Mouse (Mus musculus) kidney, adult 18-20 months (tissue): ENCODE data around the gene Slc26a1.
"Not testable (repeated sequence)": the region's sequence is repeated elsewhere in the genome, so short reads cannot be mapped to it uniquely, and the experiment has no call there.

ENCODE experiments used
- DNase-seq: peaks from one replicate; pipeline ENCODE4 v3.0.0; 2021

Slc26a1 gene

DNA sequence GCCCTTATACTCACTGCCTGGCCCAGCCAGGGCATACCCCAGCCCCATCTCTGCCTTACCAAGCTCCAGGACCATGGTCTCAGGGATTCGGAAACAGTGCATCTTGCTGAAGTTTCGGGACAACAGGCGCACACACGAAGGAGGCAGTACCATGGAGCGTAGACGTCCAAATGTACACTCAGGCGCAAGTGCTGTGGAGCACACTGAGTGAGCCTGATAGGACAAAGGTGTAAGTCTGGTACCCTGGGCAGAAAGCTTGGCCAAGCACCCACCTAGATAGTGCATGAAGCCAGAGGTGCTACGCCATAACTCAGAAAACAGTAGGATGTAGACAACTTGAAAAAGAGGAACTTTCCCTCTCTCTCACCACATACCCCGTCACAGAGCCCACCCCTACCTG lies 20.0 kb downstream of the Slc26a1 start:
- DNase-seq, result no peak

DNA sequence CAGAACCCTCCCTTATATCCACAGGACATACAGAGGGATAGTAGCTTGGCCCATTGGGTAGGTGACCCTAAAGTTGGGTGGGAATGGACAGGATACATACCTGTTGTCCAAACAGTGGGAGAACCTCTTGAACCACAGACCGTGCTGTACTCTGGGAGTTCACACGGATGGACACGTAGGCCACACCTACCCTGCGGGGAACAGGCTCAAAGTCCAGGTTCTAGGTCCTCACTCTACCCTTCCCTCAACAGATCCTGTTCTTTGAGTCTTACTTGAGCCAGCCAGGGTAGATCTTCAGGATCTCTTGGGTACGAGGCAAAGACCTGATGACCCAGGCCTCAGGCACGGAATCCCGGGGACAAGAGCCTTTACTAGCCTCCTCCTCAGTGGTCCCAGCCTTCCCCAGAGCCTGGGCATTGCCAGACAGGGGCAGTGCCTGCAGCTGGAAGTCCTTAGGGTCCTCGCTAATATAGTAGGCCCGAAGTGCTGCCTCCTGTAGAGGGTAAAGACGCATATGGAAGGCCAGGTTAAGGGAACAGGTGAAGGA lies 20.9 kb downstream of the Slc26a1 start:
- peak; percentile 60 for DNase-seq

DNA sequence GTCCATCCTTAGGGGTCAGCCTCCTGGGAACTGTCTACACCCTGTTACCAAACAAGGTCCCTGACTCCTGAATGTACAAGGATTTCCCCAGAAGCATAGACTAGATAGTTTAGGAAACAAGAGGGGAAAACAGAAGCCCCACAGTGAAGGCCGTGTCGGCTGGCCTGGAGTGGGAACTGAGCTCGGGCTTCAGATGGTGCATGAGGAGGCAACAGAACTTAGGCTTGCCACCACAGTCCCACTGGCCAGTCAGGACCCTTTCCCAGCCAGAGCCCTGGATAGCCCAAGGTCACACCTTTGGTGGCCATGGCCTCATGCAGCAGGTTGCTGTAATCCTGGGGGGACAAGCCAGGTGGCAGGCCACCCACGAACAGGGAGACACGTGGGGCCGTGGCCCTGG lies 22.0 kb downstream of the Slc26a1 start:
- DNase-seq, result no peak

DNA sequence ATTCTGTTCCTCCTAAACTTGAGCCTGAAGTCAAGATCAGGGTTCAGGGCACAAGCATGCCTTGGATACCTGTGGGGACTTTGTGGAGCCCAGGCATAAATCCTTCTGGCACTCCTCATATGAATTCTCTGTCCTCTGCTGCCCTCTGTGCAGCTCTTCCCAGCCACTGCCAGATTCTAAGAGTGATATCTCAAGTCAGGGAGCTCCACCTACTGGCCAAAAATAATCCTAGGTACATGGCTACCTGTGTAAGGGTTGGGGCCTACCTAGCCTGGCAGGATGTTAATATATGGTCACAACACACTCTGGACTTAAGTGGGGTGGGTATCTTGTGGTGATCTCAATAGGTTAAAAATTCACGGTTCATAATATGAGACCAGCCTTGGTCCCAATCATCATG lies 23.5 kb downstream of the Slc26a1 start:
- DNase-seq, result peak; percentile 65

DNA sequence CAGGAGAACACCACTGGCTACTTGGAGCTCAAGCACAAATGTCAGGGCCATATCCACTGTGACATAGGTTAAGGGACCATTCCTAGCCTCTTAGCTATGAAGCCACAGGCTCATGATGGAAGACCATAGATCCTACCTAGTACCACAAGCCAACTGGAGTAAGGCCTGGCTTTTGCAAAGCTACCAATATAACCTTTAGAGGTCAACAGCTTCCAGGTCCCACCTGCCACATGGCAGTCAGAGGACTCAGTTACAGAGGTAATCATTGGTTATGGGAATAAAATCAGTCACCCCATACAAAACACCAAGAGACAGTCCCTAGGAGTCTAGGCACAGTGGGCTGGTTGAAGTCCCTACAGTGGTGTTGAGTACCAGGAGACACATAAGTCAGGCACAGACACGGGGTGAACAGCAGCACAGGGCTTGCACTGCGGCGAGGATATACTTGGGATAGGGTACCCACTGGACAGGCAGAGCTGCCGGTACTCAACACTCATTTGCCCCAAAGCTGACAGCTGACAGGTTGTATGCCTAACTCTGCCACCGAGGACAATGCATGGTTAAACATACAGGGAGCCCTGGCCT lies 24.1 kb downstream of the Slc26a1 start:
- DNase-seq, result no peak

DNA sequence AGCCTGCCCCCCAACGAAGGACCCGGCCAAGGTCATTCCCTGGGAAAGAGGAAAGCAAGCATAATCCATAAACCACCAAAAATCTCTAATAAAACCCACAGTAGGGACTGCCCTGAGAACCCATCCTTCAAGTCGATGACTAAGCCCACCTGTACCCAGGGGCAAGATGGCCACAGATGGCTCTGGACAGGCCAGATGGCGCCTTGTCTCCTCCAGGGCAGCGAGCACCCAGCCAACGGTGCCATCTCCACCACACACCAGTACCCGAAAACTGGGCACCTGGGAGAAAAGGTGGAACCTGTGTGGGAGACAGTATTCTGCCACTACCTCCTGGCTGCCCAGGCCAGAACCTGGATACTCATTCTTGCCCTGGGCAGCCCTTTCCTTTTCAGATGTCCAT lies 25.0 kb downstream of the Slc26a1 start:
- DNase-seq, result no peak

DNA sequence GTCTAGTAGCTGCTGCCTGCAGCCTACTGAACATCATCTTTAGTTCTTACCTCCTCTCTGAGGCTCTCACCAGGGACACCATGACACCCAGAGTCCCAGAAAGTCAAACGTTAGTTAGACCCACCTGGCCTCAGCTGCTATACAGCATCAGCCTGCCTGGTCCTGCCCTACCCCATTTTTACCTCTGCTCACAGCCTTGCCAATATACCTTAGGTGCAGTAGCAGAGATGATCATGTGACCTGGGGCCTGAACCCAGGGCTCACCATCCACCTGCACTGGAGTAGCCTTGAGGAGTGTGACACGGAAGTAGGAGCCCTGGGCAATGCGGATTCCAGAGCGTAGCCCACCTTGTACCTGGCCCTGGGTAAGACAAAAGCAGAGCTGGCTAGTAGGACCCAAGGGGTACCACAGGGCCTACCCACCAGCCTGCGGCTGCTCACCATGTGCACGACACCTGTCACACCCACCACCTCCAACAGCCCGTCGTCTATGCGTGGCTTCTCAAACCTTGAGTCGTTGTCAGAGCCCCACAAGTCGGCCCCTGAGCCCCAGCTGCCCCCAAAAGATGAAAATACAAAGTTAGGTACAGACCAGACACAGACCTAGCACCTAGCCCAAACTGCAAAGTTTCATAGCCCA lies 26.3 kb downstream of the Slc26a1 start:
- DNase-seq, result no peak

DNA sequence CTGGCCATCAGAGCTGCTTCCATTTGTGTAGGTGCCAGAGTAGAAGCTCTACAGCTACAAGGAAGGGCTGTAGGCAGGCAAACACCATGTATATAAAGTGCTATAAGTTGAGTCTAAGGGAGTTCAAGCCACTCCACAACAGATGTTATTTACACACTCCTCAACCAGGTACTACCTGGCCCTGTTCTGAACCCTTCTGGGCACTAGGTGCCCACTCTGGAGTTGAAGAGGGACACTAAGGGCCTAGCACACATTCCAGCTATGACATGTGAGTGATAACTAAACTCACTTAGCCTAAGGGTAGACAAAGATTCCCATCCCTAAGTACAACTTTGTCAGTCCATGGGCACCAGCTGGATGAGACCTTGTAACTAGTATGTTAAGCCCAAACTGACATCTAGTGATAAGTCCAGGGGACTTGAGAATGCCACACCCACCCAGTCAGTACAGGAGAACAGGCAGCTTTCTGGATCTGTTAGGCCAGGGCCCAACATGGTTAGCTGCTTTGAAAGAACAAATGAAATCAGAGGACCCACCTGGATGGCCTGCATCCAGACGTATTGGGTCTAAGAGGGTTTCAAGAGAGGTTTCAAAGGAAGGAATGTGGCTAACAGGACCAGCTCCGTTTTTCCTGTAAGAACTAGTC lies 27.4 kb downstream of the Slc26a1 start:
- no peak for DNase-seq

DNA sequence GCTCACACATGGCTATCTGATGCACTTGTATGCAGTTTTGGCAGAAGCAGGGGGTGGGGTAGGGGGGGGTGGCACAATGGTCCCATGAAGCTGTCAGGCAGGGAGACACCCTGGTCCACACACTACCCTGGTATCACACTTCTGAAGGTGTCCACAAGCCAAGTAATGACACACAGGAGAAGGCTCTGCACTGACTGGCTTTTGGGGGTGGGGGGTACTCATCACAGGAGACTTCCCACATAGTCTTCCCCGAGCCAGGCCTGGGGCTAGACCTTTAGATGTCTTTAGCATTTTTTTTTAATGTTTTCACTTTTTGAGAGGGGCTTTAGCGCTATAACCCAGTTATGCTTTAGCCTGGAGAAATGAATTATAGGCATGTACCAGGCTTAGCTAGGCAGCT lies 28.1 kb downstream of the Slc26a1 start:
- DNase-seq, result no peak

DNA sequence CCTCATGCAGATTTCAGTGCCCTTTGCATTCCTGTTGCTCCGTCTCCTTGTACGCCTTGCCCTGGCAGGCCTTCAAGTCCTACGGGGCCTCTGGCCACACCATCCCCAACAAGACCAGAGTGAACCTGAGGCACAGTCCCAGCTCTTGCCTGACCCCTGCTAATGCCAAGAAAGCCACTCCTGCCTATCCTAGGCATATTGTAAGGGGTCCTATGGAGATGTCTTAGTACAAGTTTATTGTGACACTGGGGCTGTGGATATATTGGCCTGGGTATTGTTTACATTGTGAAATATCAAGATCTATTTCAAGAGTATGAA lies 29.1 kb downstream of the Slc26a1 start:
- peak; percentile 25 for DNase-seq

DNA sequence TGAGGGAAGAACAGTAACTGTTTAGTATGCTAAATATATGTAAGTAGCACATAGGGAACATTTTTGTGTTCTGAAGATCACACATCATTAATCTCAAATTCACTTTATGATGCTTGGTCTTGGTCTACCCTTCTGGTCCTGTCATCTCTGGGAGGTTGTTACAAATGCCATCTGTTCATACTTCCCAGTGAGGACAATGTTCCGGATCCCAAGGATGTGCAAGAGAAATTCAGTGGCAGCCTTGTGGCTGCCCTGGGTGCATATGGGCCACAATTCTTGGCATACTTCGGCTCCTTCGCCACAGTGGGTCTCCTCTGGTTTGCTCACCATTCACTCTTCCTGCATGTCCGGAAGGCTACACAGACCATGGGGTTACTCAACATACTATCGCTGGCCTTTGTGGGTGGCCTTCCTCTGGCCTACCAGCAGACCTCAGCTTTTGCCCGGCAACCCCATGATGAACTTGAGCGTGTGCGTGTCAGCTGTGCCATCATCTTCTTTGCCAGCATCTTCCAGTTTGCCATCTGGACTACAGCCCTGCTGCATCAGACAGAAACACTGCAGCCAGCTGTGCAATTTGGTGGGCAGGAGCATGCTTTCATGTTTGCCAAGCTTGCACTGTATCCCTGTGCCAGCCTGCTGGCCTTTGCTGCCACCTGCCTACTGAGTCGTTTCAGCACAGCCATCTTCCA lies 29.6 kb downstream of the Slc26a1 start:
- DNase-seq, result no peak

DNA sequence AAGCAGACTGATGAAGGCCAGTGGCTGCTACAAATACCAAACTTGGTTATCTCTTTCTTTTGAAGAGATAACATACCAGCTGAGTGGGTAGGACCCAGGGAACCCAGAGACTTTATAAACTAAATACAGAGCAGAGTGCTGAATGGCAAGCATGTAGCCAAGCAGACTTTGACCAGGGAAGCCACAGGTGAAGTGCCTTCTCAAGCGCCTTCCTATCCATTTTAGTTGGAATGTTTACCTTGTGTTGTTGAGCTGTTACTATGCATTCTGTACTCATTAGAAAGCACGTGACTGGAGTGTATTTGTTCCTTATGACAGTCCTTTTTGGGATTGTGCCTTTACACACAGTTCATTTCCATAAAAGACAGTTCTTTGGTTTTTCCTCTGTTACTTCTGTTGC lies 31.7 kb downstream of the Slc26a1 start:
- DNase-seq, result no peak

DNA sequence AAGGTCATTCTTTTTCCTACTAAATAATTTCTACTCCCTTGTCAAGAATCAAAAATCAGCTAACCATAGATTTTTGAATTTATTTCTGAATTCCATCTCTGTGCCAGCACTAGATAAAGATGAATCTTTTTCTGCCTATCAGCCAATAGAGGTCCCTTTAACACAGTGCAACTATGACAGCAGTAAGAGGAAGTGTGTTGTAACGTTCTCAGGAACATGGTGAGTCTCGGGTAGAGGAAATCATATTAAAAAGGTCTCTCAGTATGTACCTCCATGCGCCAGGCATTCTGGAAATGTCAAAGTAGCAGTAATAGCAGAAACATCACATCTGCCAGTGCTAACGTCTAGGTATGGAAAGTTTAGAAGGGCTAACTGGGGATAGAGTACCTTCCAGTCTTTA lies 39.2 kb downstream of the Slc26a1 start:
- DNase-seq, result no peak

DNA sequence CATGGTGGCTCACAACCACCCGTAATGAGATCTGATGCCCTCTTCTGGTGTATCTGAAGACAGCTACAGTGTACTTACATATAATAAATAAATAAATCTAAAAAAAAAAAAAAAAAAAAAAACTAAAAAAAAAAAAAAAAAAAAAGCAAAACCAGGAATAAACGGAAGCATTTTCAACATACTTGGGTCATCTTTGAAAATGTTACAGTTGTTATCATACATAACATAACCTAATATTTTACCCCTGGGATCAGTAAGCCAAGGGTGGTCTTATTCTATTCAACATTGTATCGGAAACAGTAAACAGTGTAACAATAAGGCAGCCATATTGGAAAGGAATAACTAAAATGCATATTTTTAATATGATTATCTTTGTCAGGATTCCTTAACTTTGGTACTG lies 41.3 kb downstream of the Slc26a1 start:
- not testable (repeated sequence) for DNase-seq

DNA sequence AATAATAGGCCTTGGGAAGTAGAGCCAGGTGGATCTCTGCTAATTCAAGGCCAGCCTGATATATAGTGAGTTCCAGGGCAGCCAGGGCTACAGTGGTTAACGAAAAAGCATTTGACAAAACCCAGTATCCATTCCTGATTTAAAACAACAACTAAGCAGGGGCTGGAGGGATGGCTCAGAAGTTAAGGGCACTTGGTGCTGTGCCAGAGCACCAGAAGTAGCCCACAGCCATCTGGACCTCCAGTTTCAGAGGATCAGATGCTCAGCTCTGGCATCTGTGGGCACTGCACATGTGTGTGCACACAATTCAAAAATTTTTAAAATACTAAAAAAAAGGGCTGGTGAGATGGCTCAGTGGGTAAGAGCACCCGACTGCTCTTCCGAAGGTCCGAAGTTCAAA lies 41.7 kb downstream of the Slc26a1 start:
- no peak for DNase-seq

DNA sequence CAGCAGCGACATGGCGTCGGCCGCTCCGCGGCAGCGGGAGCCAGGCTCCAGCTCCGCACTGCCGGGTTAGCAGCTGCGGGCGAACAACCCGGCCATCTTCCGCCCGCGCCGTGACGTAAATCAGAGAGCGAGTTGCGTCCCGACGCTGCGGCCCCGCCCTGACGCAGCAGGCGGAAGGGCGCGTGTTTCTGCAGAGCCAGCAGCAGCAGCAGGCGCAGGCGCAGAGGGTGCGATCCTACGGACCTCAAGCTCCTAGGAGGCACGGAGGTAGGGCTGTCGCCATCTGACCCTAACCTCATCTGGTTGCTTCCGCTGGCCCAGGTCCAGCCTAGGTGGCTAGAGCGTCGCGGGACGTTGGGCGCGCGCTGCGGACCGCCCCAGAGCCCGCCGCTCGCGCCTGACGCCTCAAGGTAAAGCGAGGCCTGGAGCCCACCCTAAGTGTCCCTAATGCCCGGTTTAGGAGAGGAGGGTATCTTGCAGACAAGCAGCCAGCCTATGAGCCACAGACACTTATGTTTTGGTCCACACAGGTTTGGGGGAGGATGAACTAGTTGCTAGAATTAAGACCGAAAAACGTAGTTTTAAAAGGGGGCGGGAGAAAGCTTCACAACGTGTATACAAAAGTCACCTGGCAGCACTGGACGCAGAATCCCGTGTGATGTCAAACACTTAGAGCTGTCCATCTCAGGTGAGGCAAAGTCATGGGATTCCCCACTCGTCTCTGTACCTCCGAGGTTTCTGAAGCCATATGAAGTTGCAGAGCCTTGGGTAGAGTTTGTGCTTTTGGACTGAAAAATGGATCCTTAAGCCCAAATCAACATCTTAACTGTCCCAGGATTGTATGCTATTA lies 45.5 kb downstream of the Slc26a1 start, which contains the start of the genes Gak and Tmem175:
Gak (minus strand) TSS at position 122 of the 850 bp plus-strand sequence.
Tmem175 (plus strand) TSS at position 137 of the 850 bp plus-strand sequence.
- DNase-seq, result peak; percentile 93

DNA sequence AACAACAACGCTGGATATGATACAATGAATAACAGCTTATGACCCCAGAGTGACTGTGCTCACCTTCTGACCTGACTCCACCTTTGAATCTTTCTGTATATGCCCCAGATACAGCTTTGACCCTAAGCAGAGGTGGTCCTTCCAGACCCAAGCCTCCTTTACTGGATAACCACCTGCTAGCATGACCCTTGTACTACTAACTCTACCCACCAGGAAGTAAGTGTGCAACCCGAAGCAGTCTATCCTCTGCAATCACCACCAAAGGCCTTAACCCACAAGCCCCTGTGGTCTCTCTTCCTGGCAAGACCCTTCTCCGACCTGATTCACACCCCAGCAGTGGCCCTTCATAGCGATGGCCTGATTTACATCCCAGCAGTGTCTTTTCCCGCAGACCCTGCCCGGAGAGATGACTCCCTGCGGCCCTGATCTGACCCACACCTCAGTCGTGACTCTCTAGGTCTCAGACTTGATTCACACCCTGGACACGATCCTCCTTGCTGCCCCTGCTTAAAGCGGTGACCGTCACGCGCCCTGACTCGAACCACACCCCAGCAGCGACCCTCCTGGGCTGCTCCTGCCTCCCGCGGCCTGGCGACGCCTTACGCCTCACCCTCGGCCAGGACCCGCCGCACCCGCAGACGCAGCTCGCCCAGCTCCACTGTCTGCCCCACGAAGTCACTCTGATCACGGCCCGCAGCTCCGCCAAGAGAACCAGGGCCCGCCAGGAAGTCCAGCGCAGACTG lies 46.3 kb downstream of the Slc26a1 start:
- no peak for DNase-seq

DNA sequence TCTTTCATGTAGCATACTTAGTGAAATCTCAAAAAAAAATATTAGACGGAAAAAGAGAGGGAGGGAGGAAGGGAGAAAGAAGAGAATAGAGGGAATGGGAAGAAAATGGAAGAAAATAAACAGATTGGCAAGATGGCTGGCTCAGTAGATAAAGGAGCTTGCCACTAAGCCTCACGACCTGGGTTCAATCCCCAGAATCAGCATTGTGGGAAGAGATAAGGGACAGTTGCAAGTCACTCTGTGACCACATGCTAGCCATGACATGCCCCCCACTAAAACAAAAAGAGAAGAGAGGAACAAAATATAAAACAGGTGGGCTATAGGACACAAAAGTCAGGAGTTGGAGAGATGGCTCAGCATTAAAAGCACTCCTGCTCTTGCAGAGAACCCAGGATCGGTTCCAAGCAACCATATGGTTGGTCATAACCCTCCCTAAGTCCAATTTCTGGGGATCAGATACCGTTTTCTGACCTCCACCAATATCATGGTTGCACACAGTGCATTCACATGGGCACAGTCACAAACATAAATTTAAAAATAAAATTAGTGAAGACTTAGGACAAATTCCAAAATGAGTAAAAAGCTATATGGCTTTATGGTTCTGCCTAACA lies 49.2 kb downstream of the Slc26a1 start:
- no peak for DNase-seq

DNA sequence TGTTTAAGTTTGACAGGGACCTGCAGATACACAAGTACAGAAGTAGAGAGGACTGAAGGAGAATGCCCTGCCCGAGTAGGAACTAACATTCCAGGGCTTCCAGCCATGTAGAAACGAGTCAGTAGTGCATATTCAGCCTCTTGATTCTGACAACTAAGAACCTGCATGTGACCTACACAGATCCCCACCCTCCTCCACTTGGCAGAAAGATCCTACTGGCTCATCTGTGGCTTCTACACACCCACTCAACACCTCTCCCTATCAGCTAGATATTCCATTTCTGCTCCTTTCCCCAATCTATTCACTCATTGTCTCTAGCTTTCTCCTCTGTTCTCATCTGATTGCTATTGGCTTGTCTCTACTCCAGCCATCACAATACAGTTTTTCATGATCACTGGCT lies 53.5 kb downstream of the Slc26a1 start:
- no peak for DNase-seq
